Mouse (Mus musculus) erythroblast, embryonic 14.5 days (primary cell): Measurements from ENCODE around the gene Myh9.

Source experiments
- GATA1 ChIP-seq: IDR thresholded peaks from 2 replicates; pipeline ENCODE4 v1.6.1; 2012; ENCODE audit warnings: low read length, inconsistent platforms, mixed read lengths
- TAL1 ChIP-seq: IDR thresholded peaks from 3 replicates; pipeline ENCODE4 v1.6.1; 2012; ENCODE audit warnings: low read length, inconsistent platforms, mixed read lengths

DNA sequence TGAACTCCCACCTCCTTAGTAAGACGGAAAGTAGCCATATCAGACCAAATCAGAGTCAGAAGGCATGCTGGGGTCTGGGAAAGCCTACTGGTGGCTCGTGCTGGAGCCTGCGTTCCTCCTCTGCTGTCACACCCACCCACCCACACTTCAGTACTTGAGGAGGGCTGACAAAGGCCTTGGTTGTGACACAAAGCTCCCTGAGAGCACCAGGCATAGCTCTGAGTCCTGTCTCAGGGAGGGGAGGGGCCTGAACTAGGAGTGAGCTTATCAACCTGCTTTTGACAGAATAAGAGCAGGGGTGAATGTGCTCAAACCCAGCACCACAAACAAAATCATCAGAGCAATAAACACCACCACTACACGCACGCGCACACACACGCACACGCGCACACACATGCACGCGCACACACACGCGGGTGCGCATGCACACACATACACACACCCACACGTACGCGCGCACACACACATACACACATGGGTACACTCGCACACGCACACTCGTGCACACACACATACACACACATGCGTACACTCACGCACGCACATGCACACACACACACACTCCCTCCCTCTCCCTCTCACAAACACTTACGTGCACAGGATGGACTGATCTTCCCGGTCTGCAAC is 45.5 kb downstream of the Myh9 start:
- TF ChIP-seq GATA1 = no peak
- no peak for TF ChIP-seq TAL1
